Mouse (Mus musculus): Measurements from ENCODE around the gene Zmynd11. TPM values are rescaled to one million over a fixed set of nuclear protein-coding genes. Genes with fewer than 3 reads are reported as not detected.
"Not testable (repeated sequence)": the region's sequence is repeated elsewhere in the genome, so short reads cannot be mapped to it uniquely, and the experiment has no call there.

The Zmynd11 gene
- polyA plus RNA-seq, 1 experiment from 2014 or later = 145 TPM

- 26% methylated on average over 6 of the region's 6 CpGs for WGBS
- H3K4me3 ChIP-seq = no peak overlapping the region
- H3K4me2 ChIP-seq = 0 out of 2 replicates have a peak overlapping the region, but pooled peaks have one; percentile 8
- no peak overlapping the region for H3K9ac ChIP-seq
- H3K27me3 ChIP-seq = no peaks in the 10 kb centered on the region
- no peaks in the 10 kb centered on the region for H3K36me3 ChIP-seq
- ATAC-seq (ENCODE audit: low FRiP score) = no peak
- H3K27ac ChIP-seq = no peak overlapping the region
- peaks cover 48% of the 10 kb centered on the region for H3K4me1 ChIP-seq (replicated peaks)
- no peaks in the 10 kb centered on the region for H3K9me3 ChIP-seq
Observed at GRCm38 (mm10) chr13:9760057-9760456, 5.1 kb downstream of the Zmynd11 start.

DNA sequence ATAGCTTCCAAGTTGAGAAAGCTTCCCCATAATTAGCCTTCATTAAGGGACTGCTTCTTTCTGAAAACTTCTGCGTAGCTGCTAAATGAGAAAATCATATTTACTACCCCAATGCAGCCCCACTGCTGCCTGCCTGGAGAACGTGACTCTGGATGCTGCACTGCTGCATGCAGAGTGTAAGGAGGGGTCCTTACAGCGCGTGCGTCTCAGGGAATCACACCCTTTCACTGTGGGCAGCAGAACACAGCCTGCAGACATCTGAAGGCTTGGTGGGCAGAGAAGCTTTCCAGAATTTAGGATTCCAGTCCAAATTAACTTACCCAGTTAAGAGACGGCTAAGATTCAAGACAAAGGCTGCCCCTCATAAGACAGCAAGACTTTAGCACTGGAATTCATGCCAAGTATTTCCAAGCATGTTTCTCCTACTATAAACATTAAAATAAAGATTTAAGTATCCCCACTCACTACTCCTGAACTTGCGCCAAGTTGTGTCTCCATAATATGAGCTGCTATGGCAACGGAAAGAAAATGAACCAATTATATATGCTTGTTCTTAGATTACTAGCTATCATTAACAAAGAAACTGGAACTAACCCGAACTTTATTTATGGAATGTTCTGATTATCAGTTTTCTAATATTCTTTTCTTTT lies 7.2 kb downstream of the Zmynd11 start:
- Histone ChIP-seq H3K27ac (peak overlapping the region; percentile 41), H3K4me1 (replicated peaks) (peaks cover 60% of the 10 kb centered on the region), H3K4me2 (0 out of 2 replicates have a peak overlapping the region, but pooled peaks have one; percentile 6), H3K9ac (peak overlapping the region; percentile 43), H3K4me3 (no peak overlapping the region), H3K9me3 (no peaks in the 10 kb centered on the region), H3K36me3 (no peaks in the 10 kb centered on the region), H3K27me3 (no peaks in the 10 kb centered on the region)
- ATAC-seq (ENCODE audit: low FRiP score) = no peak
- WGBS = 41% methylated on average over 9 of the region's 9 CpGs

DNA sequence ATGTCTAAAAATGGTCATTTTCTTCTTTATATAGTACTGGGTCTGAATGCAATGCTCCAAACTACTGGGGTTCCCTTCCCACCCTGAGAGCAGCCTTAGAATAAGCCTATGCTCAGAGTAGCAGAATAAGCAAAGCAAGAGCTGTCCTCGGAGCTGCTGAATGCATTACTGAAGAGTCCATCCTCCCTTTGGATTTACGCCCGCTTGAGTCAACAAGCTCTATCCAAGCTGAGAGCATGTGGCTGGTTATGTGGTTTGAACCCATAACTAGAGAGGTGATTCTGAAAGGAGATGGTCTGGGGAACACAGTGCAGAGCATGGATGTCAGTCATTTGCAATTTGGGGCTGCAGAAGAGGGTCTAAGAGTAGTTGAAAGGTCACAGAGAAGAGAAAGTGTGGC lies 11.4 kb downstream of the Zmynd11 start:
- no peak overlapping the region for H3K4me3 ChIP-seq
- no peaks in the 10 kb centered on the region for H3K27me3 ChIP-seq
- 0 out of 2 replicates have a peak, but pooled peaks have one; percentile 21 for ATAC-seq (ENCODE audit: low FRiP score)
- peaks cover 39% of the 10 kb centered on the region for H3K4me1 ChIP-seq (replicated peaks)
- H3K9ac ChIP-seq = peak overlapping the region; percentile 11; the same call in 1 of the 2 replicates
- H3K9me3 ChIP-seq = no peaks in the 10 kb centered on the region
- no peak overlapping the region for H3K27ac ChIP-seq
- H3K4me2 ChIP-seq = no peak overlapping the region
- no peaks in the 10 kb centered on the region for H3K36me3 ChIP-seq
- 60% methylated on average over 3 of the region's 3 CpGs for WGBS

GRCm38 (mm10) chr13:9750320-9750719 lies 14.8 kb downstream of the Zmynd11 start:
- Histone ChIP-seq H3K36me3 (no peaks in the 10 kb centered on the region), H3K27me3 (no peaks in the 10 kb centered on the region), H3K9ac (no peak overlapping the region), H3K4me2 (no peak overlapping the region), H3K4me1 (replicated peaks) (peaks cover 22% of the 10 kb centered on the region), H3K27ac (0 out of 2 replicates have a peak overlapping the region, but pooled peaks have one; percentile 12), H3K9me3 (no peaks in the 10 kb centered on the region), H3K4me3 (no peak overlapping the region)
- no peak for ATAC-seq (ENCODE audit: low FRiP score)
- 39% methylated on average over 1 of the region's 1 CpGs for WGBS

DNA sequence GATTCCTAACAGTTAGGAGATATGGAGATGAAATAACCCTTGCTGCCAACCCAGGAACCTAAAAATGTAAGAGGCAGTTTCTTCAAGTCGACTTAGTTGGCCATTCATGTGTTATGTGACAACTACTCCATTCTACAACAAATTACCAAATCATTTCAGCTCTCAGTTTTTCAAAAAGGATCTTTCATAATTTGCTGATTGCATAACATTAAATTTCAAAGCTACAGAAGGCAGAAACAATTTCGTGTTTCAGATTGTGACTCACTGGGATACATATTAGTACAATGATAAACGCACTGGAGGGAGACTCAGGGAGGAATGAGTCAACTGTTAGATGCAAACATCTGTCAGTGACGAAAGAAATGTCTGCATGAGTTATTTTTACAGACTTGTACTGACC lies 15.3 kb downstream of the Zmynd11 start:
- Histone ChIP-seq H3K4me1 (replicated peaks) (peaks cover 22% of the 10 kb centered on the region), H3K9ac (no peak overlapping the region), H3K36me3 (no peaks in the 10 kb centered on the region), H3K9me3 (no peaks in the 10 kb centered on the region), H3K4me3 (no peak overlapping the region), H3K27me3 (no peaks in the 10 kb centered on the region), H3K27ac (no peak overlapping the region), H3K4me2 (no peak overlapping the region)
- no peak for ATAC-seq (ENCODE audit: low FRiP score)
- WGBS = 86% methylated on average over 4 of the region's 4 CpGs

GRCm38 (mm10) chr13:9738190-9738589 lies 26.9 kb downstream of the Zmynd11 start:
- 62% methylated on average over 2 of the region's 2 CpGs for WGBS
- no peak for ATAC-seq (ENCODE audit: low FRiP score)
- H3K27me3 ChIP-seq = no peaks in the 10 kb centered on the region
- H3K9me3 ChIP-seq = no peaks in the 10 kb centered on the region
- H3K9ac ChIP-seq = no peak overlapping the region
- no peak overlapping the region for H3K4me2 ChIP-seq
- no peak overlapping the region for H3K4me3 ChIP-seq
- no peaks in the 10 kb centered on the region for H3K36me3 ChIP-seq
- H3K27ac ChIP-seq = no peak overlapping the region
- peaks cover 7% of the 10 kb centered on the region for H3K4me1 ChIP-seq (replicated peaks)

DNA sequence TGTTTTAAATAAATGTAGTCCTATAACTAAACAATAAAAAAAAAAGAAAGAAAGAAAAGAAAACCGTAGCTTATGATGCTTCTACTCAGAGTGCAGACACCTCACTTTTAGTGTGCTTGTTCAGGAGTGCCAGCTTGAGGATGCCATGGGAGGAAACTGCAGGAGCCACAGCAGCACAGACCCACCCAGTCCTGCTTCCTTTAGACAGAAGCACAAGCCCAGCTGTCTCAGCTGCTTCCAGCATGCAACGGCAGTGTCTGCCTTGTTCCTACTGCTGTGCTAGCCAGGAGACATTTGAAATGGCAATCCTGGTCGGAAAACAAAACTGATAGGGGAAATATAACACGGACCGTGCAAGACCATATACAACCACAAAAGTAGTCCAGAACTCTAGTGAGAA lies 28.1 kb downstream of the Zmynd11 start:
- peaks cover 3% of the 10 kb centered on the region; the same call in 1 of the 2 replicates for H3K36me3 ChIP-seq
- H3K9ac ChIP-seq = no peak overlapping the region; the same call in 1 of the 2 replicates
- H3K27me3 ChIP-seq = no peaks in the 10 kb centered on the region
- no peak for ATAC-seq (ENCODE audit: low FRiP score)
- H3K9me3 ChIP-seq = no peaks in the 10 kb centered on the region
- H3K4me1 ChIP-seq (replicated peaks) = peaks cover 7% of the 10 kb centered on the region
- WGBS = 76% methylated on average over 5 of the region's 5 CpGs
- no peak overlapping the region for H3K4me3 ChIP-seq
- H3K4me2 ChIP-seq = no peak overlapping the region
- H3K27ac ChIP-seq = no peak overlapping the region

GRCm38 (mm10) chr13:9732262-9732661 lies 32.9 kb downstream of the Zmynd11 start:
- H3K4me3 ChIP-seq; H3K27ac ChIP-seq; H3K27me3 ChIP-seq; ATAC-seq (ENCODE audit: low FRiP score); H3K9me3 ChIP-seq; H3K9ac ChIP-seq; H3K4me2 ChIP-seq; H3K4me1 ChIP-seq (replicated peaks): not testable (repeated sequence)
- H3K36me3 ChIP-seq = peaks cover 15% of the 10 kb centered on the region; the same call in 1 of the 2 replicates
- 93% methylated on average over 4 of the region's 5 CpGs for WGBS

- ATAC-seq (ENCODE audit: low FRiP score) = no peak
- peaks cover 18% of the 10 kb centered on the region for H3K36me3 ChIP-seq
- H3K9ac ChIP-seq = no peak overlapping the region
- H3K27ac ChIP-seq = no peak overlapping the region
- H3K4me3 ChIP-seq = no peak overlapping the region
- no peaks in the 10 kb centered on the region for H3K27me3 ChIP-seq
- whole genome bisulfite sequencing = 85% methylated on average over 1 of the region's 1 CpGs
- no peaks in the 10 kb centered on the region for H3K9me3 ChIP-seq
- no peak overlapping the region for H3K4me2 ChIP-seq
- 0 out of 2 replicates have a peak, but pooled peaks cover 4% of the 10 kb centered on the region for H3K4me1 ChIP-seq (replicated peaks)
Observed at GRCm38 (mm10) chr13:9729073-9729472, 36.1 kb downstream of the Zmynd11 start.

- no peaks in the 10 kb centered on the region for H3K4me1 ChIP-seq (replicated peaks)
- no peaks in the 10 kb centered on the region for H3K27me3 ChIP-seq
- no peak overlapping the region for H3K4me3 ChIP-seq
- ATAC-seq (ENCODE audit: low FRiP score) = no peak
- H3K9ac ChIP-seq = no peak overlapping the region
- no peak overlapping the region for H3K4me2 ChIP-seq
- H3K9me3 ChIP-seq = no peaks in the 10 kb centered on the region
- no peak overlapping the region for H3K27ac ChIP-seq
- 97% methylated on average over 1 of the region's 1 CpGs for WGBS
- peaks cover 18% of the 10 kb centered on the region; the same call in 1 of the 2 replicates for H3K36me3 ChIP-seq
Observed at GRCm38 (mm10) chr13:9715224-9715623, 49.9 kb downstream of the Zmynd11 start.

DNA sequence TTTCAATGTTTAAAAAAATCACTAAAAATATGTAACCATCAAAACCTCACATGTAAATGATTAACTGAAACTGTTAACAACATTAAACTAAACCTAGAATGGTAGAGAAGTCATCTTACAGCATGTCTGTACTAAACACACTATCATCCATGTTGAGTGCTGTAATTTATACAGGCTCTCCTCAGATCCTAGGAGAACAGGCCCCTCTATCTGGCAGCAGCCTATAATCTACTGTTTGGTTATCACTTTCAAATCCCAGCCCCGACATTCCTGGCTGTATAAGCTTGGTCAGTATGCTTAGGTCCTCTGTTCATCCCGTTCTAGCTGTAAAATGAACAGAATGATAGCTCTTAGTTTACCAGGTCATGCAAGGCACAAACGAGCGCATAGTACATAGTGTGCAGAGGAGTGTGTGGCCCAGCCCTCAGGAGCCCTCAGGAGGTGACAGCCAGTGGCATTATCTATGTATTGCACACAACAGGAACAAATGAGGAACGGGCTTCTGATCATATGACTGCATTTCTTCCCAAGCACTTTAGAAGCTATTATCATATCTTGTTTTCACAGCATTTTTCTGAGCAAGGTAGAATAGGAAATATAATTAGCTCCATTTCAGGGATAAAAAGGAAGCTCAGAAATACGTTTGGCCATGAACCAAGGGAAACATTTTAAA lies 51.5 kb downstream of the Zmynd11 start:
- 87% methylated on average over 6 of the region's 6 CpGs for WGBS

GRCm38 (mm10) chr13:9712971-9713370 lies 52.2 kb downstream of the Zmynd11 start:
- Histone ChIP-seq H3K27me3 (no peaks in the 10 kb centered on the region), H3K36me3 (peaks cover 17% of the 10 kb centered on the region), H3K4me3 (no peak overlapping the region), H3K4me1 (replicated peaks) (no peaks in the 10 kb centered on the region), H3K9me3 (no peaks in the 10 kb centered on the region), H3K4me2 (no peak overlapping the region), H3K27ac (no peak overlapping the region), H3K9ac (no peak overlapping the region)
- no peak for ATAC-seq (ENCODE audit: low FRiP score)
- 92% methylated on average over 3 of the region's 3 CpGs for WGBS

More for the DNA sequence above, 51.5 kb downstream of the Zmynd11 start:
- Histone ChIP-seq H3K27me3 (no peaks in the 10 kb centered on the region), H3K9ac (no peak overlapping the region), H3K36me3 (peaks cover 14% of the 10 kb centered on the region), H3K4me1 (replicated peaks) (no peaks in the 10 kb centered on the region), H3K4me2 (no peak overlapping the region), H3K4me3 (no peak overlapping the region), H3K9me3 (no peaks in the 10 kb centered on the region), H3K27ac (no peak overlapping the region)
- no peak for ATAC-seq (ENCODE audit: low FRiP score)

All from hindbrain, embryonic 13.5 days (tissue).